Mouse (Mus musculus): ENCODE data around the gene Fut8.

The Fut8 gene

GRCm38 (mm10) chr12:77309507-77309906 lies 71.6 kb downstream of the Fut8 start:
- no peak for DNase-seq

GRCm38 (mm10) chr12:77313502-77313901 lies 75.6 kb downstream of the Fut8 start:
- DNase-seq = no peak

- DNase-seq = no peak
Observed at GRCm38 (mm10) chr12:77324142-77324541, 86.2 kb downstream of the Fut8 start.

- no peak for DNase-seq
Observed at GRCm38 (mm10) chr12:77346521-77346920, 108.6 kb downstream of the Fut8 start.

GRCm38 (mm10) chr12:77349543-77349942 lies 111.6 kb downstream of the Fut8 start:
- DNase-seq = no peak

GRCm38 (mm10) chr12:77415720-77416119 lies 177.8 kb downstream of the Fut8 start:
- no peak for DNase-seq

- DNase-seq = no peak
Observed at GRCm38 (mm10) chr12:77421667-77422393, 183.9 kb downstream of the Fut8 start.

- no peak for DNase-seq
Observed at GRCm38 (mm10) chr12:77426093-77426492, 188.2 kb downstream of the Fut8 start.

- DNase-seq = no peak
Observed at GRCm38 (mm10) chr12:77428165-77428564, 190.2 kb downstream of the Fut8 start.

- no peak for DNase-seq
Observed at GRCm38 (mm10) chr12:77429381-77429780, 191.5 kb downstream of the Fut8 start.

GRCm38 (mm10) chr12:77436733-77437132 lies 198.8 kb downstream of the Fut8 start:
- no peak for DNase-seq

- DNase-seq = no peak
Observed at GRCm38 (mm10) chr12:77450816-77451215, 212.9 kb downstream of the Fut8 start.

- DNase-seq = no peak
Observed at GRCm38 (mm10) chr12:77466178-77466577, 228.3 kb downstream of the Fut8 start.

- no peak for DNase-seq
Observed at GRCm38 (mm10) chr12:77479931-77480330, 242.0 kb downstream of the Fut8 start.

- no peak for DNase-seq
Observed at GRCm38 (mm10) chr12:77481153-77481552, 243.2 kb downstream of the Fut8 start.

GRCm38 (mm10) chr12:77481799-77482198 lies 243.9 kb downstream of the Fut8 start:
- DNase-seq = no peak

- no peak for DNase-seq
Observed at GRCm38 (mm10) chr12:77483180-77483855, 245.4 kb downstream of the Fut8 start.

- DNase-seq = no peak
Observed at GRCm38 (mm10) chr12:77484761-77485160, 246.8 kb downstream of the Fut8 start.

- no peak for DNase-seq
Observed at GRCm38 (mm10) chr12:77491478-77491877, 253.6 kb downstream of the Fut8 start.

GRCm38 (mm10) chr12:77495781-77496180 lies 257.9 kb downstream of the Fut8 start:
- DNase-seq = no peak

- DNase-seq = no peak
Observed at GRCm38 (mm10) chr12:77498153-77498552, 260.2 kb downstream of the Fut8 start.

GRCm38 (mm10) chr12:77500439-77501055 lies 262.6 kb downstream of the Fut8 start:
- no peak for DNase-seq

GRCm38 (mm10) chr12:77501466-77502240 lies 263.7 kb downstream of the Fut8 start:
- DNase-seq = peak; percentile 73

All from kidney, adult 11 months (tissue).